Mouse (Mus musculus) stomach, postnatal 0 days (tissue): ENCODE measurements around the gene Git1.

Experiments
- CTCF ChIP-seq: IDR thresholded peaks from 2 replicates; pipeline ENCODE4 v1.5.1; 2016; ENCODE audit warnings: antibody characterized with exemption, low read depth, mild to moderate bottlenecking, moderate library complexity
- EP300 ChIP-seq: optimal IDR thresholded peaks from 2 replicates; pipeline ENCODE3; 2016; ENCODE audit warnings: antibody characterized with exemption

GRCm38 (mm10) chr11:77494344-77494676 is 948 bp downstream of the Git1 start:
- TF ChIP-seq CTCF (no peak), EP300 (no peak)
